Mouse (Mus musculus) cerebellum, adult 8-10 months (tissue): ENCODE results near the gene Ern2.

Experiments used
- DNase-seq: peaks from one replicate; pipeline ENCODE4 v3.0.0; 2022

The Ern2 gene

DNA sequence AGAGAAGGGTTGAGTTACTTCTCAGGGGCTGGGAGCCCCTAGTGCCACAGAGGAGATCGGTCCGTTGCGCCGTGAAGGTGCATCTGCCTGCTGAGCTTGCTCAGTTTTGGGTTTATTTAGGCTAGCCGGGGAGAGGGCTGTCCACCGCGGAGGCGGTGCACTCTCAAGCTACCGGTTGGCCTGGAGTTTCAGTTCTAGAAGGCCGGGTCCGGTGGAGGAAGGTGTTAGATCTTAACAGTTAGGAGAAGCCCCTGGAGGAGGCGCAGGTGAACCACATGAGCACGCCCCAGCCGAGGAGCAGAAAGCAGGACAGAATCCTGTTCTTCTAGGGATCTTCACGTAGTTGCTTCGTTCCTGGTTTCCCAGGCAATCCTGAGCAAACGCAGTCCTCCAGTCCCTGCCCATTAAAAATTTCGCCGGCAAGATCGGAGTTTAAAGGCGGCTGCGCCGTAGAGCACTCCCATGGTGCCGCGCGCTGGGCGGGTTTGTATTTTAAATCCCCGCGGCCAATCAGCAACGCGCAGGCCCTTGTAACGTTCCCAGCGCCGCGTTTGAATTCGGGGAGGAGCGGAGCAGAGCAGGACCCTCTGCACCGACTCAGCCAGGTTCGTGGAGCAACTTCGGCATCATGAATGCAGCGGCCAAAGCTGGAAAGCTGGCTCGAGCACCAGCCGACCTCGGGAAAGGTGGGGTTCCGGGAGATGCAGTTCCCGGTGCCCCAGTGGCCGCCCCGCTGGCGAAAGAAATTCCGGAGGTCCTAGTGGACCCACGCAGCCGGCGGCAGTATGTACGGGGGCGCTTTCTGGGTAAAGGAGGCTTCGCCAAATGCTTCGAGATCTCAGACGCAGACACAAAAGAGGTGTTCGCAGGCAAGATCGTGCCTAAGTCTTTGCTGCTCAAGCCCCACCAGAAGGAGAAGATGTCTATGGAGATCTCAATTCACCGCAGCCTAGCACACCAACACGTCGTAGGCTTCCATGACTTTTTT, 26.8 kb downstream of the Ern2 start, which contains the start of gene Plk1:
TSS of gene Plk1 (plus strand) at position 525 of the 988 bp plus-strand sequence.
- DNase-seq: peak; percentile 63

DNA sequence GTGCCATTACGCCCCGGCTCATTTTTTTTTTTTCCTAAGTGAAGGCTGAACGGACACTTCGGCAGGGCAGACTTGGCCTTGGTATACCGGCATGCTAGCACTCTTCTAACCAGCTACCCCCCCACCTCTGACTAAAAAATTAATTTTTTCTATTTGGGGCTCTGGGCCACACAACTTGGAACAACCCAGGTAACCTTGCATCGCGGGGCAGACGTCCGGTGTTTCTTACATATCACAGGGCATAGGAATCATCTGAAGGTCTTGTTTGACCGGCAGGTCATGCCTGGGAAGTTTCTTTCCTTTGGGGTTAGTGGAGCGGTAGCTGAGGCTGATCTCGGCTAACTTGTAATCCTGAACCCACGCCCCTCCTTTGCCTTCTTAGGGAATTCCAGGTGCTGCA, 27.5 kb downstream of the Ern2 start:
- DNase-seq: no peak

DNA sequence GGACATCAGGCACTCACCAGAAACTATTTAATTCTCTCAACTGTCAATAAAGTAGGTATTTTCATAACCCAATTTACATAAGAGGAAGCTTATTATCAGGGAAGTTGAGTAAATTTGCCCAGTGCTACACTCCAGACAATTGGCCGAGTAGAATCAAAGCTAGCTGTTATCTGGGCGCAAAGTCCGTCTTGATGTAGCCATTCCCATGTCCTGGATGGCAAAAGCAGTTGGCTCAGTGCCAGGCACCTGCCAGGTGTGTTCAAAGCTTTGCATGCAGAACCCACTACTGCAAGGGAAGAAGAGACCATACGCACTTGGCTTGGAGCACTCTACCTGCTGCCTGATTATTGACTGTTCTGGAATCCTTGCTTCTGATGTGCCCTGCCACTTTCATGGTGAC, 33.5 kb downstream of the Ern2 start:
- no peak for DNase-seq

DNA sequence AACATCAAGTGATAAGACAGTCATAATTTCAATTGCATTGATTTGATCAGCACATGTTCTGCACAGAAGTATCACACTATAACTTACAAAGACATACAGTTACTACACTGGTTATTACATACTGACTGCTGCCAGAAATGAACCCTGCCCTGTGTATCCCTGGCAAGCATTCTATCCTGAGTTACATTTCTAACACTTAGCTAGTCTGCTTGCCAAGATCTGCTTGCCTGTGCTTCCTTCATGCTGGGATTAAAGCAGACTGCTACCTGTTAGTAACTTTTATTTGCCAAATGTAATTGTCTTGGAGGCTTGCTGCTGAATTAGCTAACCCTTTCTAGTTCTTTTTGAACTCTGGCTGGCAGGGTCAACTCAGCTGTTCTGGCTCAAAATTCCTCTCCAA, 45.0 kb downstream of the Ern2 start:
- no peak for DNase-seq

DNA sequence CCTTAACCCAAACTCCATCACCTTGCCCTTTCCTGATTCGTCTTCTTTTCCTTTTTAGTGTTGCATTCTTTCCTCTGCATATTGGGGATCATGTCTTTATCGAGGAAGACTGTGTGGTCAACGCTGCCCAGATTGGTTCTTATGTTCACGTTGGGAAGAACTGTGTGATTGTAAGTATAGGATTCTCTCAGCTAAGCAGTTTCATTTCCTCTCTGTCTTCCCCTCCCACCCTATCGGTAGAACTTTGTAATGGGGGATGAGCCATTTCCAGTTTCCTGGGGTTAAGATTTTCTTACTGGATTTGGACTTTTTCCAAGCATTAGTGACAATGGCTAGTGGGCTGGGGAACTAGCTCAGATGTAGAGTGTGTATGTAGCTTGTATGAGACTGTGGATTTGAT, 47.8 kb downstream of the Ern2 start:
- no peak for DNase-seq

DNA sequence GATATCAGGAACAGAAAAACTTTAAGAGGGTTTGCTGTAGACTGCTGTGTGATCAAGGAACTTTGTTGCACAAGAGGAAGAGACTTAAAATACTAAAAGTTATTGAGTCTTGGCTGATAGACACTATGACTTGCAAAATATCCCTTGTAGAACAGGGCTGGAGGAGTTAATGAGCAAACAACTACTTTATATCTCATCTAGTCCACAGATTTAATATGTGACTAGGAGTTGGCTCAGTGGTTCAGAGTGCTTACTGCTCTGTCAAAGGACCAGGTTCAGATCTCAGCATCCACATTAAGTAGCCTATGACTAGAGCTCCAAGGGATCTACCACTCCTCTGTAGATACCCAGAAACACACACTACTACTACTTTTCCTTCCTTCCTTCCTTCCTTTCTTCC, 48.9 kb downstream of the Ern2 start:
- no peak for DNase-seq

DNA sequence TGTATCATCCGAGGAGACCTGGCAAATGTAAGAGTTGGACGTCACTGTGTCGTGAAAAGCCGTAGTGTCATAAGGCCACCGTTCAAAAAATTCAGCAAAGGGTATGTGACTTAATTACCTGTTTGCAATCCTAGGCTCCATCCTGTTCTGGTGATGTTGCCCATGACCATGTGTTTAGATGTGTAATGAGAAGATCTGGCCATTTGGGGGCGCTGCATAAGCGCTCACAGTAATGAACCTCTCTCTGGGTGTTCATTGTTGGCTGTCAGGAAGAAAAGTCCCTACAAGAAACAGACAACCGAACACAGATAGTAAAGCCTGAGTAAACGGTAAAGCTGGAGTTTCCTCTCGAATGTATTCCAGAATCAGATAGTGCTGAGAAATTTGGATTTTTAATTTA, 50.9 kb downstream of the Ern2 start:
- no peak for DNase-seq

DNA sequence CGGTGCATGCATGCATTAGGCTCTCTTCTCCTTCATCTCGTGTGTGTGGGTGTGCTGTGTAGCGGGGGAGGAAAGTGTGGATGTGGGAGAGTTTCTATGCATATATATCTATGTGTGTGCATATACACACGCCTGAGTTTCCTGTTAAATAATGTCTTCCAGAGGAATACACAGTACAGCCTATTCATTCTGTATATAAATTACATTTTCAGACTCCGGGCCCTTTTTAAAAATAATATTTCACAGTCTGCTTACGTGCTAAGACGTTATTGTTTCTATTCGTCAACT, 52.7 kb downstream of the Ern2 start:
- DNase-seq: no peak

DNA sequence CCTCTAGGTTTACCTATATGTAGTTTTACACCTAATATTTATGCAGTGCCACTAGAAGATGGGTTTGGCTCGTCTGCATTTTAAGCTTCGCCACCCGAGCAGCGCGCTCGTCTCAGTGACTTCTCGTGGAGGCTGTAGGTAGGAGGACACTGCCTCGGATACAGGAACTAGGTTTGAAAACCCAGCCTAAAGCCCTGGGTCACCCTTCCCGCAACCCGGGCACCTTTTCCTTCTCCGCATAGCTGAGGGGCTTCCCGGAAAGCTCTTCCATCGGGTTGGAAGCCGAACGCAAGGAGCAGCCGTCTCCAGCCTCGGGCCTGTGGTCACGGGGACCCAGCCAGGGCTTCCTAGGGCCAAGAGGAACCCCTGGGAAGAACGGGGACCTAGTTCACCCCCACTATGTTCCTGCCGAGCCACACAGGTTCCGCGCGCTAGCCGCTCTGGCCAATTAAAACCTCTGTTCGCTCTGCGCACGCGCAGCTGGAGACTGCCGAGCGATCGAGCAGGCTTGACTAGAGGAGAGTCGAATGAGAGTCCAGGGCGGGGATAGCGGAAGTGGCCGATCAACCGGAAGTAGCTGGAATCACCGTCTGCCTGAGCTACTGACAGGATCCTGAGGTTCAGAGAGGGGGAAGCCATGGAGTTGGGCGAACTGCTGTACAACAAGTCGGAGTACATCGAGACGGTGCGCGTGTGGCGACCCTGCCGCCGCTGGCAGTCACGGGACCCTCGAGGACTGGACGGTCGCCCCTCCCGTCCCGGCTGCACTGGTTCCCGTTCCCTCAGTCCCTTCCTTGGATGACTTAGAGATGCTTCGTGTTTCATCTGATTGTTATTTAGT, 53.3 kb downstream of the Ern2 start, which contains the start of the genes Palb2 and Dctn5:
TSS of gene Palb2 (minus strand) at position 489 of the 841 bp plus-strand sequence.
TSS of gene Dctn5 (plus strand) at position 545 of the 841 bp plus-strand sequence.
- peak; percentile 96 for DNase-seq

DNA sequence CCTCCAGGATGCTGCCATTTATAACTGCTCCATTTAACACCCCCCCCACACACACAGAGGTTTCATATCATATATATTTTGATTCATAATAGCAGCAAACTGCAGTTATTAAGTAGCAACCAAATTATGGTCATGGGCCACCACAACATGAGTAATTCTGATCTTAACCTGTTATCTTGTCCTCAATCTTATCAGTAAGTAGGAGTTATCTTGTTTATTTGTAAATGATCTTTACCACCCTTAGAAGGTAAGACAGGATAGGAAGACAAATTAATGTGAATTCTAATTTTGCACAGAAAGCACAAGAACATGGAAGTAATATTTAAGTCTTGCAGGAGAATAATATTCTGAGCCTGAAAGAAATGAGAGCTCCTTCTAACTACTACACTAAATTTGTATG, 54.2 kb downstream of the Ern2 start:
- DNase-seq: no peak

DNA sequence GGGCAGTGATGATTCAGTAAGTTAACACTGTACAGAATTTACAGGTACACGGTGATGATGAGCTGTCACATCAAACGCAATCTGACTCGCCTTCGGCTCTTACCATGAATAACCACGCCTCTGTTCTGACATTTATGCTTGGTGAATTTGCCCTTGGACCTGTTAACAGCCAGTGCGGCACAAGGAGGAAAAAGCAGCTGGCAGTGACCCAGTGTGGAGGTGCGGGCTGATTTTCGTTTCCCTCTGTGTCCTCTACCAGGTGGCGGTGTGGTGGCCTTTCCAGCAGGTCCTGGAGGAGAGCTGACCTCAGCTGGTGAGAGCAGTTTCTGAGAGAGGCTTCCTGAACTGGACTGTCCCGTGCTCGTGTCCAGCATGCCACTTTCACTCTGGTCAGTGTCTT, 59.1 kb downstream of the Ern2 start:
- no peak for DNase-seq

DNA sequence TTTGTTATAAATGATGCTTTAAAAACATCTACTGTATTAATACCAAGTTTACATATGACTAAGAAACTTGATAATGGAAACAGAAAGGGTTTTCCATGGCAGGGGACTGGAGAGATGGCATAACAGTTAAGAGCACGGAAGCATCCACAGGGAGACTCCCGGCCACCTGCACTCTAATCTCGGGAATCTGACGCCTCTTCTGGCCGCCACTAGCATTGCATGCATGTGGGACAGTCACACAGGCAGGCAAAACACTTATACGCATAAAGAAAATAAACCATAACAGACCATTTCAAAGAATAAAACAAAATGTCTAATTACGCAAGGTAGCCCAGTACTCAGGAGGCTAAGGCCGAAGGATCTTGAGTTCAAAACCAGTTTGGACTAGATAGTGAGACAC, 60.4 kb downstream of the Ern2 start:
- no peak for DNase-seq

DNA sequence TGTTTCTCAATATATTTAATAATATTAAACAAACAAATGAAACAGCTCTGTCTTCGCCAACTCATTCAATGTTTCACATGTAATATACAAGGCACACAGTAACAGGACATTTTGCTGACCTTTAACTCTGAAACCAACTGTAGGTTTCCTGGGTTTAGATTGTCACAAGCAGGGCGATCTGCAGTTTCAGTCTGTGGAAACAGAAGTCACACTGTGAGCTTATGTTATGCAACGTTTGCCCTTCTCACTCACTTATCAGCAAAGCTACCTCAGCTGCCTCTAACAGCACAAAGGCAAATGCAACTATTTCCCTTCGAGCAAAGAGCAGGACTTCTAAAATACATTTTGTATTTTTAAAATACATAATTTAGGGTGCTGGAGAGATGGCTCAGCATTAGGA, 62.5 kb downstream of the Ern2 start:
- no peak for DNase-seq
